Mouse (Mus musculus) kidney, postnatal 25 days (tissue): ENCODE measurements around the gene Mon1a.

Source experiments
- DNase-seq, 2 experiments: peaks; one replicate each; pipeline ENCODE4 v3.0.0; 2021; ENCODE audit warnings: mixed read lengths in 2 of 2

The Mon1a gene

DNA sequence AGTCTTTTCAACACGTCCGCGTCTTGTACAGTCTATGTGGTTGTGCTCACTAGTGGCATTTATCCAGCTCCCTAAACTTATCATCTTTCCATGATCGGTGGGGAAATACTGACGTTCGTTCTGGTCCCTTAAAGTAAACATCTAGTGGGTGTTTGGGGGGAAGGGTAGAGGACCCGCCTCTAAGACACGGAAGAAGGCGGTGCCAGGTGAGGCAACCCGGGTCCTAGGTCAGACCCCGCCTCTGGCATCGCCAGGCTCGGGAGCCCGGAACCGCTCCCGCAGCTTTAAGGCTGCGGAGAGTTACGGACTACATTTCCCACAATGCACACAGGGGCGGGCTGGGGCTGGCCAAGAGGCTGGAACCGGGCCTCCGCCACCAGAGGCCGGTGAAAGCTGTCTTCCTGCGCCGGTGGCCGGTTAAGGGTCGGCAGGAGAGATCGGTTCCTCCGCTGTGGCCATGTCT, at the start of gene Mon1a:
Gene Mon1a (plus strand): TSS at position 348 of the 463 bp plus-strand sequence.
- DNase-seq, result peak; percentile 92 to 97

GRCm38 (mm10) chr9:107838869-107839268, 49.1 kb upstream of the Mon1a start:
- DNase-seq, result no peak

GRCm38 (mm10) chr9:107842709-107843108, 45.2 kb upstream of the Mon1a start:
- DNase-seq, result no peak

GRCm38 (mm10) chr9:107848922-107849321, 39.0 kb upstream of the Mon1a start:
- no peak for DNase-seq

DNA sequence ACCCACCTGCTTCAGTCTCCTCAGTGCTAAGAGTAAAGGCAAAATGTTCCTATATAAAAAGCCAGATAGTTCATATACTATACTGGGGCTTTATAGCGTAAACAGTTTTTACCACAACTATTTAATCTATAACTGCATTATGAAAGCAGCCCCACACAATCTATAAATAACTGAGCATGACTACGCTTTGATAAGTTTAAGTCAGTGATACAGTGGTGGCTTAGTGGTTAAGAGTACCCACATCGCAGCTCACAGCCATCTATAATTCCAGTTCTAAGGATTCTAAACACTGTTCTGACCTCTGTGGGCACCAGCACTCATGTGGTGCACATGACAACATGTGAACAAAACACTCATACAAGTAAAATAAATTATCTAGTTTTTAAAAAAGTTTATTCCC, 29.6 kb upstream of the Mon1a start:
- no peak for DNase-seq

DNA sequence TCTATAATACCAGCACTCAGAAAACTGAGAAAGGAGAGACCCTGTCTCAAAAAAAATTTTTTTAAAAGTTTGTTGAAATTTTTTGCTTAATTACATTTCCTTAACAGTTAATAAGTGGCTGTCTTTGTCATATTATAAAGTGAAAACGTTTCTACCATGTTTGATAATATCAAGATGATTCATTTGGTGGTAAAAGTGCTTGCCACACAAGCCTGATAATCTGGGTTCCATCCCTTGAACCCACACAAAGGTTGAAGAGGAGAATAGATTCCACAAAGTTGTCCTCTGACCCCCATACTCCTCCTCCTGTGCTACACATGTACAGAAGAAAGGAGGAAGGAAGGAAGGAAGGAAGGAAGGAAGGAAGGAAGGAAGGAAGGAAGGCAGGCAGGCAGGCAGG, 23.5 kb upstream of the Mon1a start:
- DNase-seq, result no peak

GRCm38 (mm10) chr9:107866081-107866480, 21.9 kb upstream of the Mon1a start:
- DNase-seq, result no peak

DNA sequence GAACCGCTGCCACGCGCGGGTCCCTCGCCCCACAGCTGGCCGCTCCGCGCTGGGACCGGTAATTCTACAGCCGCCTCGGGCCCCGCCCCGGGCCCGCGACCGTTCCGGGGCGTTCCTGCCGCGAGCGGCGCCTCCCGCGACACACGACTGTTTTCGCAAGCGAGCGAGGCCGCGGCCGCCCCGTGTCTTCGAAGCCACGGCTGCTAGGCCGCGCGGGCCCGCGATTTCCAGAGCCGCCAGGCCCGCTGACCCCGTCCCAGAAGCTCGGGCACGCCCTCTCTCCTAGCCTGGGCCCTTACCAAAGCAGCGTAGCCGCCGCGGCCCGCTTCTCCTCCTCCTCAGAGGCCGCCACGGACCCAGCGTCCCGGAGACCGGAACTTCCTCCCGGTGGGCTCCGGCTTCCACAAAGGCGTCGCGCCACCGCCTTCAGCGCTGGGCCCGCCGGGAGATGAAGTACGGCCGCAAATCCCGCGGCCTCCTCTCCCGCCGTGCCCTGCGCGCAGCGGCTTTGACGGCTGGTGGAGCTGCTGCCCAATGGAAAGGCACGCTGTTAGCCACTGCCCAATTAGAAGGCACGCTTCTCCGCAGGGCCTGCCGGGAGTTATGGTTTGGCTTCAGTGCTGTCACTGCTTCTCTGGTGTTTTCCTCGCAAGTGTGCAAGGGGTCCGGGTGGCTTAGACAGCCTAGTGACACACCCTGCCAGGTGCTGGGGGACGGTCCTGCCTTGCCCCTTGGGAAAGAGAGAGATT, 15.4 kb upstream of the Mon1a start:
- peak; percentile 94 to 98 for DNase-seq

DNA sequence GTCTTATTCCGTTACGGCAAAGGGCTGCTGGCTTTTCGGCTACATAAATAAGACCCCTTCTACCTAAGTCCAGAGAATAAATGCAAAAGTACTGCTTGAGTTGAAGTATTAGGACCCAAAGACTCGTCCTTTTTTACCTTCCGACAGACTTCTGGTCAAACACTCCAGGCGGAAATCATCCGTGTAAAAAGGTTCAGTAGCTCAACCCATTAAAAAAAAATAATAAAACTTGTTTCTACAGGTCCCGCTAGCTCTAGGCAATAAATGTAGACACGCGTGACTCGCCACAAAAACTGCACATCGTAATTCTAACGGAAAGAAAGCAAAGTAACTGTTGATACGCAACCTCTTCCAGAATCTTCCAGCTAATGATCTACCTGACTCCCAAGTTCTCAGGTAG, 14.8 kb upstream of the Mon1a start, which contains the start of gene Rbm6:
Gene Rbm6 (minus strand): TSS at position 101 of the 400 bp plus-strand sequence.
- DNase-seq, result no peak

GRCm38 (mm10) chr9:107880411-107880810, 7.5 kb upstream of the Mon1a start:
- DNase-seq, result no peak

- peak; percentile 23 to 58 for DNase-seq
Measured at GRCm38 (mm10) chr9:107888267-107888850, 408 bp downstream of the Mon1a start.

GRCm38 (mm10) chr9:107890260-107890659, 2.3 kb downstream of the Mon1a start:
- DNase-seq, result no peak

GRCm38 (mm10) chr9:107891023-107891422, 3.1 kb downstream of the Mon1a start:
- no peak for DNase-seq

GRCm38 (mm10) chr9:107898563-107898962, 10.6 kb downstream of the Mon1a start:
- no peak for DNase-seq

DNA sequence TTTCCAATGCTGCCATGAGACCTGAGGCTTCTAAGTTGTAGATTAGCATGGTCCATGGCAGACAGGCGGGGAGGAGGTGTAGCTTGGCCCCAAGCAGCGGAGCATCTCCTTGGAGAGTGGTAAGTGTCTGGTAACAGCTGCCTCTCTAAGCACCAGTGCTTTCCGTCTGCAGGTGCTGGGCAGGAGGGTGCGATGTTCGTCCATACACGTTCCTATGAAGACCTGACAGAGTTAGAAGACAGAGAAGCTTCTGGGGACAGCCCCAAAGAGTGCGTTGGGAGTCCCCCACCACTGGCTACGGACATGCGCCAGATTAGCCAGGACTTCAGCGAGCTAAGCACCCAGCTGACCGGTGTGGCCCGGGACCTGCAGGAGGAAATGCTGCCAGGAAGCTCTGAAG, 11.9 kb downstream of the Mon1a start:
- no peak for DNase-seq

- peak; percentile 71 to 82 for DNase-seq
Measured at GRCm38 (mm10) chr9:107900840-107901626, 13.1 kb downstream of the Mon1a start.

DNA sequence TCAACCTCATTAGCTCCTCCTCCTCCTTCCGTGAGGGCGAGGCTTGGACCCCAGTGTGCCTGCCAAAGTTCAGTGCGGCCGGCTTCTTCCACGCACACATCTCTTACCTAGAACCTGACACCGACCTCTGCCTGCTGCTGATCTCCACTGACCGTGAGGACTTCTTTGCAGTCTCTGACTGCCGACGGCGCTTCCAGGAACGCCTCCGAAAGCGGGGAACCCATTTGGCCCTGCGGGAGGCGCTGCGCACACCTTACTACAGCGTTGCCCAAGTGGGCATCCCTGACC, 13.6 kb downstream of the Mon1a start:
- no peak for DNase-seq

DNA sequence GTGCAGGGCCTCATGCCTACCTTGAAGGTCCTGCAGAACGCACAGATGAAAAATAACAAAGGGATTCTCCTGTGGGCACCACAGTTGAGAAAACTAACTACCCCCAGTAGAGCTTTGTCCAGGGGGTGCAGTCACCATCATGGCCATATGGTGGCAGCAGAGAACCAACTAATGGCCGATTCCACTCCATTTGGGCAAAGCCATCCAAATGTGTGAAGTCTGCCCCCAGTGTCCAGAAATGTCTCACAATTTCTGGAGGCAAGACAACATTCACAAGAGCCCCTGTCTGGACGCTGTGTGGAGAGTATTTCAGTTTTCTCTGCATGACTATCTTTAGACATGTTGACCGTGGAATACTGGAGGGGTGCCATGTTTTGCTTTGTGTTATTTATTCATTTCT, 16.8 kb downstream of the Mon1a start:
- DNase-seq, result peak; percentile 84 to 91

GRCm38 (mm10) chr9:107906252-107906966, 18.5 kb downstream of the Mon1a start, which contains the start of gene Mst1r:
TSS of gene Mst1r (plus strand) at chr9:107906873.
- peak; percentile 84 to 90 for DNase-seq

- DNase-seq, result no peak
Measured at GRCm38 (mm10) chr9:107906967-107907800, 19.2 kb downstream of the Mon1a start.

DNA sequence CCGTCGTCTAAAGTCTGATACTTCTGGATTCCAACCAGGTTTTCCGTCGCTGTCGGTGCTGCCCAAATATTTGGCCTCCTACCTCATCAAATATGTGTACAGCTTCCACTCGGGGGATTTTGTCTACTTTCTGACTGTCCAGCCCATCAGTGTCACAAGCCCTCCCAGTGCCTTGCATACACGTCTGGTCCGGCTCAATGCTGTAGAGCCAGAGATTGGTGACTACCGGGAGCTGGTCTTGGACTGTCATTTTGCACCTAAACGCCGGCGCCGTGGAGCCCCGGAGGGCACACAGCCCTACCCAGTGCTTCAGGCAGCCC, 19.8 kb downstream of the Mon1a start:
- DNase-seq, result no peak
